Mouse (Mus musculus) embryonic facial prominence, embryonic 15.5 days (tissue): ENCODE data around the gene Srrd. TPM values are rescaled to one million over a fixed set of nuclear protein-coding genes. Genes with fewer than 3 reads are reported as not detected.

Experiments
- ATAC-seq: fragments of 200-750 bp; cut with Nextera tagmentation; 2 replicates; pipeline ENCODE4 v1.8.0; 2017; ENCODE audit warnings: low read depth, moderate TSS enrichment; ENCODE audit not compliant: insufficient number of reproducible peaks, low FRiP score, low TSS enrichment
- H3K27ac ChIP-seq: fragments of 300-500 bp; sonication (generic); replicated peaks from 2 replicates; pipeline ENCODE4 v1.5.1; 2015; ENCODE audit warnings: mild to moderate bottlenecking, inconsistent platforms
- H3K27me3 ChIP-seq: fragments of 300-500 bp; sonication (generic); 2 replicates; pipeline ENCODE4 v1.6.1; 2015; ENCODE audit warnings: inconsistent platforms
- H3K36me3 ChIP-seq: fragments of 300-500 bp; sonication (generic); 2 replicates; pipeline ENCODE4 v1.6.1; 2015; ENCODE audit warnings: mild to moderate bottlenecking, inconsistent platforms
- H3K4me1 ChIP-seq: fragments of 300-500 bp; sonication (generic); 2 replicates; pipeline ENCODE4 v1.6.1; 2015; ENCODE audit warnings: inconsistent platforms
- H3K4me2 ChIP-seq: fragments of 300-500 bp; sonication (generic); replicated peaks from 2 replicates; pipeline ENCODE4 v1.6.1; 2015; ENCODE audit warnings: mild to moderate bottlenecking, inconsistent platforms
- H3K4me3 ChIP-seq: fragments of 300-500 bp; sonication (generic); replicated peaks from 2 replicates; pipeline ENCODE4 v1.5.1; 2015; ENCODE audit warnings: mild to moderate bottlenecking, inconsistent platforms
- H3K9ac ChIP-seq: fragments of 300-500 bp; sonication (generic); 2 replicates; pipeline ENCODE4 v1.6.1; 2015; ENCODE audit warnings: inconsistent platforms
- H3K9me3 ChIP-seq: fragments of 300-500 bp; sonication (generic); replicated peaks from 2 replicates; pipeline ENCODE4 v1.6.1; 2016; ENCODE audit warnings: inconsistent platforms
- WGBS: fragments of 180-500 bp; shearing (Covaris S2); methylation state at CpG from one replicate; pipeline ENCODE4 v1.1.7; 2015; 5-methylcytosine and 5-hydroxymethylcytosine counted together
- polyA plus RNA-seq: library from polyadenylated mRNA; unstranded; fragments of >200 nt; fragmentation: Nextera tagmentation; extraction: Ambion mirVana; gene quantifications from 2 replicates; pipeline ENCODE4 v1.2.1, GENCODE M21; 2015

Srrd gene
- polyA plus RNA-seq, 1 experiment from 2014 or later = 46.6 TPM

DNA sequence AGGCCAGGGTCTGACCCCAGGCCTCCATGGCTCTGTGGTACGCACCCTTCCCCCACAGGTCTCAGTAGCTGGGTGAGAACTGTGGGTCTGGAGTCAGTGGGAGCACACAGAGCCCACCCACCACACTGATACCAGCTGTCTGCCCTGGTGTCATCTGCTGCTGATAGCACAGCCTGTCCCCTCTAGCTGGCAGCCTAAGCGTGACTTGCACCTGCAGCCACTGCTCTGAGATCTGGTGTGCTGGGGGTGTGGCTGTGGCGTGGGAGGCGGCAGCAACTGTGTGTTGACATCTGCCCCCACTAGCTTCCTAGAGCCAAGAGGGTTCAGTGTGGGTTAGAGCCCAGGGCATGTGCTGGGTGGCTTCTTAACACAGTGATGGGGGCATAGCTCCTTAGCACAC lies 33.3 kb upstream of the Srrd start:
- WGBS = 92% methylated on average over 4 of the region's 4 CpGs
- Histone ChIP-seq H3K9ac (no peak overlapping the region), H3K27me3 (no peaks in the 10 kb centered on the region), H3K9me3 (no peaks in the 10 kb centered on the region), H3K4me2 (no peak overlapping the region), H3K4me3 (no peak overlapping the region), H3K27ac (no peak overlapping the region), H3K36me3 (peaks cover 72% of the 10 kb centered on the region), H3K4me1 (no peaks in the 10 kb centered on the region)
- ATAC-seq = no peak

DNA sequence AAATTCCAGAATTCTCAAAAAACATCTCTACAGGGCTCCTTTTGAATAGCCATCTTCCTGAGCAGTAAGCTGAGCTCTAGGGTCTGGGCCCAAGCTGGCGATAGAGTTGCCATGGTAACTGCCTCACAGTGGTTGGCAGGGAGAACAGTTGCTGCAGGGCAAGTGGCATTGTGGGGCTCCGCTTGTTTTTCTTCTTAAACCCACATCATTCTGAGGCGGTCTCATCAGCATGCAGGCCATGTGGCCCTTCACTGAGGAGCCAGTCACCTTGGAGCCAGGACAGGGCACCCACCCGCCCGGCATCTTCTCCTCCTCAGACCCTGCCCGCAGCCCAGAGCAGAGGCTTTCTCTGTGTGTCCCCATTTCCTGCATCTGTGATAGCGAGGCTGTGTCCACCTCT lies 29.1 kb upstream of the Srrd start:
- Histone ChIP-seq H3K27me3 (no peaks in the 10 kb centered on the region), H3K4me1 (no peaks in the 10 kb centered on the region), H3K9me3 (no peaks in the 10 kb centered on the region), H3K4me2 (no peak overlapping the region), H3K36me3 (peaks cover 87% of the 10 kb centered on the region), H3K27ac (no peak overlapping the region), H3K4me3 (no peak overlapping the region), H3K9ac (no peak overlapping the region)
- no peak for ATAC-seq
- 58% methylated on average over 7 of the region's 7 CpGs for WGBS

DNA sequence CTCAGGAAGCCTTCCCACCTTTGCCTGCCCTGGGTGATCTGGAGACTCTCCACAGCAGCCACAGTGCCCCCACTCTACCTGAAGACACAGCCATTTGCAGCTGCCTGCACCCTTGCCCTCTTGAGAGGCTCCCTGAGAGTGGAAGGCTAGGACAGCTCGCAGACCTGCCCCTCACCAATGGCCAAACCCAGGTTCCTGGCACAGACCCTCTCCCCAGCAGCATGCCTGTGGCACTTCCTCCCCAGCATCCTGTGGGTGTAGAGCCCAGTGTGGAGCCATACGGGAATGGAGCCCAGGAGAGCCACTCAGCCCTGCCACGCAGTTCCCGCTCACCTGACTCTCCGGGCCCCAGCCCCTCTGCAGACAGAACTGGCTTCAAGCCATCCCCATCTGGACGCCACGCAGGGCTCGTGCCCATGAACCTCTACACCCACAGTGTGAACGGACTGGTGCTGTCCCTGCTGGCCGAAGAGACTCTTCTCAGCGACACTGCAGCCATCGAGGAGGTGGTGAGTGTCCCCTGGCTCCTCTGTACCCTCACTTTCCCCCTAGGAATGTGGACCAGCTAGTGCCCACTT lies 27.5 kb upstream of the Srrd start:
- H3K9me3 ChIP-seq = no peaks in the 10 kb centered on the region
- no peaks in the 10 kb centered on the region for H3K4me1 ChIP-seq
- no peak overlapping the region for H3K27ac ChIP-seq
- no peaks in the 10 kb centered on the region for H3K27me3 ChIP-seq
- H3K36me3 ChIP-seq = peaks cover 87% of the 10 kb centered on the region
- H3K4me3 ChIP-seq = no peak overlapping the region
- H3K4me2 ChIP-seq = no peak overlapping the region
- 93% methylated on average over 12 of the region's 12 CpGs for WGBS
- ATAC-seq = no peak
- H3K9ac ChIP-seq = no peak overlapping the region

GRCm38 (mm10) chr5:112369326-112369725 lies 26.5 kb upstream of the Srrd start:
- WGBS = 92% methylated on average over 13 of the region's 13 CpGs
- H3K36me3 ChIP-seq = peaks cover 87% of the 10 kb centered on the region
- ATAC-seq = no peak

GRCm38 (mm10) chr5:112368666-112369065 lies 25.8 kb upstream of the Srrd start:
- Histone ChIP-seq H3K36me3 (peaks cover 90% of the 10 kb centered on the region), H3K9ac (no peak overlapping the region), H3K27ac (no peak overlapping the region), H3K9me3 (no peaks in the 10 kb centered on the region), H3K4me3 (no peak overlapping the region), H3K4me2 (no peak overlapping the region), H3K4me1 (no peaks in the 10 kb centered on the region), H3K27me3 (no peaks in the 10 kb centered on the region)
- ATAC-seq = no peak
- WGBS = 90% methylated on average over 10 of the region's 10 CpGs

More at GRCm38 (mm10) chr5:112369326-112369725, 26.5 kb upstream of the Srrd start:
- Histone ChIP-seq H3K4me2 (no peak overlapping the region), H3K27me3 (no peaks in the 10 kb centered on the region), H3K27ac (no peak overlapping the region), H3K9me3 (no peaks in the 10 kb centered on the region), H3K4me1 (no peaks in the 10 kb centered on the region), H3K9ac (no peak overlapping the region), H3K4me3 (no peak overlapping the region)

- Histone ChIP-seq H3K9ac (no peak overlapping the region), H3K36me3 (peaks cover 92% of the 10 kb centered on the region), H3K4me3 (no peak overlapping the region), H3K27ac (no peak overlapping the region), H3K4me1 (no peaks in the 10 kb centered on the region), H3K4me2 (no peak overlapping the region), H3K9me3 (no peaks in the 10 kb centered on the region), H3K27me3 (no peaks in the 10 kb centered on the region)
- 86% methylated on average over 12 of the region's 12 CpGs for WGBS
- no peak for ATAC-seq
These were observed 25.1 kb upstream of the Srrd start for GRCm38 (mm10) chr5:112367929-112368328.

- Histone ChIP-seq H3K4me2 (no peak overlapping the region), H3K36me3 (peaks cover 89% of the 10 kb centered on the region), H3K9ac (no peak overlapping the region), H3K27me3 (no peaks in the 10 kb centered on the region), H3K9me3 (no peaks in the 10 kb centered on the region), H3K4me1 (no peaks in the 10 kb centered on the region), H3K4me3 (no peak overlapping the region), H3K27ac (no peak overlapping the region)
- no peak for ATAC-seq
- 88% methylated on average over 4 of the region's 4 CpGs for WGBS
These were observed 24.5 kb upstream of the Srrd start for GRCm38 (mm10) chr5:112367338-112367737.

DNA sequence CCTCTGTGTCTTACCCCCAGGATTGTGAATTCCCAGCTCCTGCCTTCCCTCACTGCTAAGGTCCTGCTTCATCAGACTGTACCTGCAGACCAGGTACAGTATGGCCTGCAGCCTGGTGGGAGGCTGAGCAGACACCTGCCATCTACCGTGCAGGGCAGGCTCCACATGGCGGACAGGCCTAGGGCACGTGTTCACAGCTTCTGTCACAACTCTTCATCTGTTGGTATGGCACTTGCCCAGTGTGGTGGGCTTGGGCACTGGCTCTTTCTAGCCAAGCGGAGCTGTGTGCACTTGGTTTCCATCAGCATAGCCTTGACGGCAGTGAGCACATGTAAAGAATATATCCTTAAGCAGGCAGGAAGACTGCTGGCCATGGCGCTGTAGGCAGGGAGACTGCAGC lies 24.0 kb upstream of the Srrd start:
- no peak overlapping the region for H3K27ac ChIP-seq
- H3K4me2 ChIP-seq = no peak overlapping the region
- peaks cover 88% of the 10 kb centered on the region for H3K36me3 ChIP-seq
- WGBS = 91% methylated on average over 6 of the region's 6 CpGs
- H3K4me3 ChIP-seq = no peak overlapping the region
- ATAC-seq = no peak
- no peaks in the 10 kb centered on the region for H3K9me3 ChIP-seq
- H3K27me3 ChIP-seq = no peaks in the 10 kb centered on the region
- H3K9ac ChIP-seq = no peak overlapping the region
- H3K4me1 ChIP-seq = no peaks in the 10 kb centered on the region

- H3K9me3 ChIP-seq = no peaks in the 10 kb centered on the region
- no peak overlapping the region for H3K4me3 ChIP-seq
- peaks cover 64% of the 10 kb centered on the region for H3K36me3 ChIP-seq
- no peak overlapping the region for H3K9ac ChIP-seq
- ATAC-seq = no peak
- no peak overlapping the region for H3K4me2 ChIP-seq
- H3K27ac ChIP-seq = no peak overlapping the region
- WGBS = 49% methylated on average over 10 of the region's 10 CpGs
- H3K4me1 ChIP-seq = no peaks in the 10 kb centered on the region
- H3K27me3 ChIP-seq = no peaks in the 10 kb centered on the region
These were observed 21.5 kb upstream of the Srrd start for GRCm38 (mm10) chr5:112364184-112364797.

- Histone ChIP-seq H3K27me3 (no peaks in the 10 kb centered on the region), H3K9me3 (no peaks in the 10 kb centered on the region), H3K4me1 (no peaks in the 10 kb centered on the region), H3K27ac (no peak overlapping the region), H3K9ac (no peak overlapping the region), H3K4me3 (no peak overlapping the region), H3K4me2 (no peak overlapping the region), H3K36me3 (peaks cover 36% of the 10 kb centered on the region)
- 92% methylated on average over 3 of the region's 3 CpGs for WGBS
- ATAC-seq = no peak
These were observed 17.2 kb upstream of the Srrd start for GRCm38 (mm10) chr5:112360077-112360476.

- no peaks in the 10 kb centered on the region for H3K27me3 ChIP-seq
- H3K4me1 ChIP-seq = no peaks in the 10 kb centered on the region
- no peak overlapping the region for H3K9ac ChIP-seq
- H3K36me3 ChIP-seq = peaks cover 36% of the 10 kb centered on the region
- H3K4me2 ChIP-seq = no peak overlapping the region
- H3K9me3 ChIP-seq = no peaks in the 10 kb centered on the region
- no peak for ATAC-seq
- 92% methylated on average over 4 of the region's 4 CpGs for WGBS
- H3K27ac ChIP-seq = no peak overlapping the region
- no peak overlapping the region for H3K4me3 ChIP-seq
These were observed 16.7 kb upstream of the Srrd start for GRCm38 (mm10) chr5:112359520-112359919.

DNA sequence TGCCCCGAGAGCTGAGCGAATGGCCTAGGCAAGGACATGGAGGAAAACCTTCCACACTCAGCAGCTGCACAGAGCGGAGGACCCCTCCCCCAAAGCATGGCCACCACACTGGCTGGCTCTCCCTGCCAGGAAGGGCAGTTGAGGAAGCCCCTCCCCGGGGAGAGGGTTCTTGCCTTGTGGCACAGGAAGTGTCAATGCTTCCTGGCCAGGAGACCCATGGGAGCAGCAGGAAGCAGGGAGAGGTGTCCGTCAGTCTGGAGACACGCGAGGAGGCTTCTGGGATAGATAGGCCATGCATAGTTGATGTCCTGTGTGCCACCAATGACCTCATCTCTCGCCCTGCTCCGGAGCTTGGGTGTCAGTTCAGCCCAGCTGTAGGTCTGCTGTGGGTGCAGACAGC lies 13.5 kb upstream of the Srrd start:
- H3K36me3 ChIP-seq = peaks cover 31% of the 10 kb centered on the region
- H3K4me2 ChIP-seq = no peak overlapping the region
- H3K9me3 ChIP-seq = no peaks in the 10 kb centered on the region
- 94% methylated on average over 9 of the region's 9 CpGs for WGBS
- ATAC-seq = no peak
- no peaks in the 10 kb centered on the region for H3K4me1 ChIP-seq
- no peak overlapping the region for H3K4me3 ChIP-seq
- no peaks in the 10 kb centered on the region for H3K27me3 ChIP-seq
- H3K27ac ChIP-seq = no peak overlapping the region
- H3K9ac ChIP-seq = no peak overlapping the region
